Mouse (Mus musculus) brain, embryonic 14.5 days (tissue): ENCODE measurements around the gene Cfap97d2.

ENCODE experiments used
- CTCF ChIP-seq: fragments of 200-500 bp; IDR thresholded peaks from 2 replicates; pipeline ENCODE4 v1.5.1; 2012; ENCODE audit warnings: inconsistent platforms, mild to moderate bottlenecking, moderate library complexity, borderline replicate concordance; ENCODE audit not compliant: insufficient read depth, insufficient read length; ENCODE audit errors: extremely low read depth
- POLR2A ChIP-seq: fragments of 200-500 bp; IDR thresholded peaks from 2 replicates; pipeline ENCODE4 v1.6.1; 2012; ENCODE audit warnings: mild to moderate bottlenecking, inconsistent platforms, borderline replicate concordance; ENCODE audit not compliant: poor library complexity, insufficient read depth, insufficient read length, severe bottlenecking; ENCODE audit errors: extremely low read depth

GRCm38 (mm10) chr8:13692302-13693066, 13.2 kb upstream of the Cfap97d2 start:
- TF ChIP-seq POLR2A, result no peak
- no peak for TF ChIP-seq CTCF
